Mouse (Mus musculus): ENCODE results near the gene Aqp2. TPM values are rescaled to one million over a fixed set of nuclear protein-coding genes. Genes with fewer than 3 reads are reported as not detected.

Aqp2 gene
- total RNA-seq, 2 experiments from 2014 or later: 1.4 to 2.5 TPM

DNA sequence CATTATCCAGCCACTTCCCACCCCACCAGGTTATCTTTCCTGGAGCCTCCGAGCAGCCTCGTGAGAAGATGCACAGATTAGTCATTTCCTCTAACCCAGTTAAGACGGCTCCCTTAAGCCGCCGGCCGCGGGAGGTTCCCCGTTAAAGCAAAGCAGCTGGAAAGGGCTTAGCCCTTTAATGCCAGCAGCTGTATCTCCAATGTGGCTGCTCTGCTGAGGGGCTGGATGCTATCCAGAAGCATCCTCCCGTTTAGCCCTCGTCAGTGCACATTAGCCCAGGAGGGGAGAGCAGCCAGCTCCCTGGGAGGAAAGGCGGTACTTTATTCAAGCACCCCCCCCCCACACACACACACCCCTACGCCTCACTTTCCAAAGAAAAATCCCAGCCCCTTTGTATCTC is 35.9 kb downstream of the Aqp2 start:
- DNase-seq (ENCODE audit: low spot score in 2 of 2): no peak

DNA sequence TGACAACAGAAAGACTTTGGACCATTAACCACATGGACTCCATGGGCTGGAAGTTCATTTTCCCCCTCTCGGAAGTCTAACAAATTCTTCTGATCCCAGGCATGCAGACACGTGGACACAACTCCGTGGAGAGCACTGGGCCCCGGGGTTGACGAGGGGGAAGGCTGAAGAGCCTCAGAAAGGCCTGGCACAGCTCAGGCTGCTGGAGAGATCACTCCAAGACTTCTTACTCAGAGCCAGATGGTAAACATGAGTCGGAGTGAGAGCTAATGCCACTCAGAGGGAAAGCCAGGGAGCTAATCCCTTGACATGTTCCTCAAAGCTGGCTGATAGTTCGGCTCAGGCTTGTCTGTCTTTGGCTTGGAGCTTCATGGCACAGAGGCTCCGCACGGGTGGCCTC is 36.4 kb downstream of the Aqp2 start:
- no peak for DNase-seq (ENCODE audit: low spot score in 2 of 2)

DNA sequence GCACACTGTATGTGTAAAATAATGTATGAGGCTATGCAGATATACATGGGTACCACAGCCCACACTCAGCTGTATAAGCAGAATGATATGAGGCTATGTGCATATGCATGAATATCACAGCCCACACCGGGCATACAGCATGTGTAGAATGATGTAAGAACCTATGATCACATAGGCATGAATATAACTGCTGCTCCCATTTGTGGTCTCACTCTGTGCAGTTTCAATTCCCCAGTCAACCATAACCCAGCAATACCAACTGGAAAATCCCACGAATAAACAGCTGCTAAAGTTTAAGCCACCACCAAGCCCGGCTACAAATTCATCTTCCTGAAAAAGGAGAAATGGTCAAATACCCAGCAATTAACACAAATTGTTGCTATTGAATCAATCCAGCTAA is 39.7 kb downstream of the Aqp2 start:
- DNase-seq (ENCODE audit: low spot score in 2 of 2): no peak

DNA sequence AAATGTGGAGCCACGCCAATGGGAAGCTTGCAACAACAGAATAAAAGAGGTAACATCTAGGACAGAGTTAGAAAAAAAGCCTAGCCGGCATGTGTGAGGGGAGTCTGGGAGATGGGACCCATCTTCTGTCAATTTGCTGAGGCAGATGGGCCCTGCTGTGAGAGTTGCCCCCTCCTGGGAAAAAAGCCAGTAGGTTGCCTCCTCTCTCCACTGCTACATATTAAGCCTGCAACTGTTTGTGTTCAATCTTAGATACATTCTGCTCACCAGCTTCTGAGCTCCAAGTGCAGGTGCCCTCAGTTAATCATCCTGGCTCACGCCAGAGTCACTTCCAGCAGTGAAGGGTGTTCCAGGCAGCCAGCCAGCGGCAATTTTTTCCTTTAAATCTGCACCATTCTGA is 41.0 kb downstream of the Aqp2 start:
- DNase-seq (ENCODE audit: low spot score in 2 of 2): no peak

DNA sequence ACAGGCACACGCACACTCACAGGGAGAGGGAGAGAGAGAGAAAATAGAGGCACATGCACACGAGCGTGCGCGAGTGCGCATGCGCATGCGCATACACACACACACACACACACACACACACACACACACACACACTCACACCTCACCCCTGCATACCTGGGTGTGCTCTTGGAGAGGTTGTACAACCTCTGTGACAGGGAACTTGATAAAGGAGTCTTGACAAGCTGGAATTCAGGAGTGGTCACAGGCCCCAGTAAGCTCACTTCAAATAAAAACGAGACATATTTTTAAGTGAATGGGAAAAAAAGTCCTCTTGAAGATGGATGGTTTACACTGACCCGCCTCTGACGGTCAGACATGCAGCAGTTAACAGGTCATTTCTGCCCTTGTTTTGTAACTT is 43.2 kb downstream of the Aqp2 start:
- no peak for DNase-seq (ENCODE audit: low spot score in 2 of 2)

DNA sequence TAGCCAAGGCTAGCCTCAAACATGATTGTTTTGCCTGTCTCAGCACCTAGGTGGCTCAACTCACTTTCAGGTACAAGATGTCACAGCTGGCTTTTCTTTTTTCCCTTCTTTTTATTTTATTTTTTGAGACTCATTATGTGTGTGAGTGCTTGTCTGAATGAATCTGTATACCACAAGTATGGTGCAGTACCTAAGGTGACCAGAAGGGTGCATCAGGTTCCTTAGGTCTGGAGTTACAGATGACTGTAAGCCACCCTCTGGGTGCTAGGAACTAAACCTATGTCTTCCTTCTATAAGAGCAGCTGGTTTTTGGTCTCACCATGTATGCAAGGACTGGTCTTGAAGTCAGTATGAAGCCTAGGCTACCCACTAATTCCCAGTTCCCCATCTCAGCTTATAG is 52.8 kb downstream of the Aqp2 start:
- no peak for DNase-seq (ENCODE audit: low spot score in 2 of 2)

Other genes with a start within 250 kb of the Aqp2 start
- 10 to 100 TPM; 15.5 to 17.2 TPM for gene Fmnl3, start 208.6 kb upstream of the Aqp2 start, total RNA-seq (2021)
- gene Tmbim6, start 186.2 kb upstream of the Aqp2 start, total RNA-seq (2021): 100 to 1,000 TPM; 536 to 790 TPM
- 10 to 100 TPM; 14.1 to 18.7 TPM for gene Nckap5l, start 121.3 kb upstream of the Aqp2 start, total RNA-seq (2021)
- gene Bcdin3d, start 104.3 kb upstream of the Aqp2 start, total RNA-seq (2021): 1 to 10 TPM; 4.6 to 4.7 TPM
- 10 to 100 TPM; 28.9 to 31.6 TPM for gene Faim2, start 50.9 kb upstream of the Aqp2 start, total RNA-seq (2021)
- 1 to 10 TPM; 1.2 to 2.1 TPM for gene Aqp5, start 11.7 kb downstream of the Aqp2 start, total RNA-seq (2021)
- not detected for gene Aqp6, start 22.3 kb downstream of the Aqp2 start, total RNA-seq (2021)
- gene Racgap1, start 72.6 kb downstream of the Aqp2 start, total RNA-seq (2021): 1 to 10 TPM; 3.1 to 3.3 TPM
- under 1 TPM; 0.50 to 0.70 TPM for gene Asic1, start 91.3 kb downstream of the Aqp2 start, total RNA-seq (2021)
- 10 to 100 TPM; 43.1 to 44.2 TPM for gene Smarcd1, start 123.1 kb downstream of the Aqp2 start, total RNA-seq (2021)
- 10 to 100 TPM; 19.1 to 42.3 TPM for gene Gm17349, start 126.4 kb downstream of the Aqp2 start, total RNA-seq (2021)
- gene Gpd1, start 138.5 kb downstream of the Aqp2 start, total RNA-seq (2021): 1,000 to 10,000 TPM; 1,249 to 2,641 TPM
- 100 to 1,000 TPM; 181 to 213 TPM for gene Cox14, start 146.6 kb downstream of the Aqp2 start, total RNA-seq (2021)
- 10 to 100 TPM; 40.8 to 53.7 TPM for gene Cers5, start 193.8 kb downstream of the Aqp2 start, total RNA-seq (2021)

Measured in adrenal gland, adult 18-20 months (tissue).